Mouse (Mus musculus): ENCODE measurements around the gene Zmiz2. TPM values are rescaled to one million over a fixed set of nuclear protein-coding genes. Genes with fewer than 3 reads are reported as not detected.

Zmiz2 gene
- total RNA-seq, 1 experiment, result 19.6 TPM

DNA sequence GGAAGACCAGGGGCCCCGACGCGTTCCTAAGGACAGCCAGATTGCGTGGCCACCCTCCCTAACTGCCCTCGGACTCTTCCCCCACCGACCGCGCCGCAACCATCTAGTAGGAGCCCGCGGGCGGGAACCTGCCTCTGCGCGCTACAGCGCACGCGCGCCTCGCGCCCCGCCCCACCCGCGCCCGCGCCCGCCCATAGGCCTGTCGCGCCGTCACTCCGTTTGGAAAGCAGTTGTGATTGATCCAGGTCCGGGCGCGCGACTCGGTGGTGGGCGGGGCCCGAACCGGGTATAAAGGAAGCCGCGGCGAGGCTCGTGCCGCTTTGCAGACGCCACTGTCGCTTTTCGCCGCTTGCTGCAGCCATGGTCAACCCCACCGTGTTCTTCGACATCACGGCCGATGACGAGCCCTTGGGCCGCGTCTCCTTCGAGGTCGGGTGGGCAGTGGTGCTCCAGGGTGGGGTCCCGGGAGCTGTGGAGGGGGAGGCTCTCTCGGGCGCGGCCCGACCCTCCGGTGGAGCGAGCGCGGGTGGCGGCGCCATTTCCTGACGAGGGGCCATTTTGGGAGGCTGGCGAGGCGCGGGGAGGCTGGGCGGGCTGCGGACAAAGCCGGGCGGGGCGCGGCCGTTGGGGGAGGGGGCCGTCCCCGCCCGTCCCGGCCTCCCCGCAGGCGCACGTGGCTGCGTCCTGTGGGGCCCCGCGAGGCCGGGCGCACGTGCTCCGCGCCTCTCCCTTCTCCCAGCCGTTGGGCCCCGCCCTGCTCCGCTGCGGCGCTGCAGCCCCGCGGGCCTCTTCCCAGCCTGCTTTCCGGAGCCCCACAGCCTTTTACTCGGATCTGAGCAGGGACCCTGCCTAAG, 26.9 kb downstream of the Zmiz2 start:
- peak; percentile 87 for DNase-seq (ENCODE audit: low read depth, low spot score)
- Histone ChIP-seq H3K4me3 (ENCODE audit: insufficient read depth in 1 of 2, low read depth in 1 of 2, low read length in 2 of 2, poor library complexity in 1 of 2, severe bottlenecking in 1 of 2) (peak overlapping the region; percentile 86 to 96), H3K9ac (ENCODE audit: insufficient read depth, low read depth, low read length, poor library complexity, severe bottlenecking) (peak overlapping the region; percentile 97), H3K9me3 (ENCODE audit: control insufficient read depth, insufficient read depth, low read depth, low read length) (no peaks in the 10 kb centered on the region), H3K27ac (ENCODE audit: insufficient read depth, low read depth, low read length, poor library complexity, severe bottlenecking) (peak overlapping the region; percentile 97), H3K36me3 (ENCODE audit: control insufficient read depth, insufficient read depth, low read length, poor library complexity, severe bottlenecking) (peaks cover 24% of the 10 kb centered on the region), H3K4me1 (ENCODE audit: control insufficient read depth in 2 of 2, insufficient read depth in 2 of 2, low read length in 2 of 2, poor library complexity in 1 of 2) (peaks cover 0 to 12% of the 10 kb centered on the region in 2 experiments; a peak in 2 of 4 replicates)
- in situ Hi-C loops (cut with MboI; ENCODE audit: low sequenced_read_pairs in 2 of 2, unreplicated experiment in 2 of 2), result no loop called here
- TF ChIP-seq CHD2 (IDR thresholded peaks at IDR 0.05; ENCODE audit: low read depth, low read length) (peak; percentile 71), HCFC1 (IDR thresholded peaks at IDR 0.05; ENCODE audit: borderline replicate concordance, insufficient read depth, low read length) (no peak; the same call in 1 of the 2 replicates), MAFK (IDR thresholded peaks at IDR 0.05; ENCODE audit: insufficient read depth, low read depth, low read length) (no peak), ZNF384 (IDR thresholded peaks at IDR 0.05; ENCODE audit: low read depth, low read length) (no peak)

DNA sequence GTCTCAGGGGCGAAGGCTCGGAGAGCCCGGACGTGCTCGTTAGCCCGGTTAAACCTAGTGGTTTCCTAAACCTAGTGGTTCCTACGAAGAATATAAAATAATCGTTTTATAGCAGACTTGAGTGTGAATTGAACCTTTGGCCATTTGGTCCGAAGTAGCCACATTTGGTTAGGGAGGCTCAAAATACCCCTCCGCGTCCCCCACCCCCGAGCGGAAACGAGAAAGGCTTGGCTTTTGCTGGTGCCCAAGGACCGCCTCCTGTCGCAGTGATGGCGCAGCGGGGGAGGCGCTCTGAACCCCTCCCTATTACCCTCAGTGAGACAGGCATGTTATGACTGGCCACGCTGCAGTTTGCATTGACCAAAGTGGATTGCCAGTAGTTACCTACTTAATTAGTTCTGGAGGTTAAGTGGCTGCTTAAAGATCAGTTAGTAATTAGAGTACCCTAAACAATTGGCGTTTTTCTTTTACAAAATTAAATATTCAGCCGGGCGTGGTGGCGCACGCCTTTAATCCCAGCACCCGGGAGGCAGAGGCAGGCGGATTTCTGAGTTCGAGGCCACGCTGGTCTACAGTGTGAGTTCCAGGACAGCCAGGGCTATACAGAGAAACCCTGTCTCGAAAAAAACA, 27.6 kb downstream of the Zmiz2 start:
- Histone ChIP-seq H3K4me3 (ENCODE audit: insufficient read depth in 1 of 2, low read depth in 1 of 2, low read length in 2 of 2, poor library complexity in 1 of 2, severe bottlenecking in 1 of 2) (peak overlapping the region; percentile 86 to 96), H3K4me1 (ENCODE audit: control insufficient read depth in 2 of 2, insufficient read depth in 2 of 2, low read length in 2 of 2, poor library complexity in 1 of 2) (peaks cover 0 to 12% of the 10 kb centered on the region in 2 experiments; a peak in 2 of 4 replicates), H3K9ac (ENCODE audit: insufficient read depth, low read depth, low read length, poor library complexity, severe bottlenecking) (peak overlapping the region; percentile 97), H3K36me3 (ENCODE audit: control insufficient read depth, insufficient read depth, low read length, poor library complexity, severe bottlenecking) (peaks cover 27% of the 10 kb centered on the region), H3K27ac (ENCODE audit: insufficient read depth, low read depth, low read length, poor library complexity, severe bottlenecking) (peak overlapping the region; percentile 97), H3K9me3 (ENCODE audit: control insufficient read depth, insufficient read depth, low read depth, low read length) (no peaks in the 10 kb centered on the region)
- in situ Hi-C loops (cut with MboI; ENCODE audit: low sequenced_read_pairs in 2 of 2, unreplicated experiment in 2 of 2), result no loop called here
- no peak for DNase-seq (ENCODE audit: low read depth, low spot score)
- TF ChIP-seq MAFK (IDR thresholded peaks at IDR 0.05; ENCODE audit: insufficient read depth, low read depth, low read length) (no peak), ZC3H11A (IDR thresholded peaks at IDR 0.05; ENCODE audit: borderline replicate concordance, low read depth, low read length) (no peak), HCFC1 (IDR thresholded peaks at IDR 0.05; ENCODE audit: borderline replicate concordance, insufficient read depth, low read length) (no peak), ZNF384 (IDR thresholded peaks at IDR 0.05; ENCODE audit: low read depth, low read length) (no peak), CHD2 (IDR thresholded peaks at IDR 0.05; ENCODE audit: low read depth, low read length) (no peak)

- in situ Hi-C loops (cut with MboI; ENCODE audit: low sequenced_read_pairs in 2 of 2, unreplicated experiment in 2 of 2), result no loop called here
- TF ChIP-seq ZC3H11A (IDR thresholded peaks at IDR 0.05; ENCODE audit: borderline replicate concordance, low read depth, low read length) (no peak), CHD2 (IDR thresholded peaks at IDR 0.05; ENCODE audit: low read depth, low read length) (0 out of 2 replicates have a peak, but pooled peaks have one; percentile 16)
- Histone ChIP-seq H3K36me3 (ENCODE audit: control insufficient read depth, insufficient read depth, low read length, poor library complexity, severe bottlenecking) (peaks cover 27% of the 10 kb centered on the region), H3K27ac (ENCODE audit: insufficient read depth, low read depth, low read length, poor library complexity, severe bottlenecking) (no peak overlapping the region), H3K9me3 (ENCODE audit: control insufficient read depth, insufficient read depth, low read depth, low read length) (no peaks in the 10 kb centered on the region), H3K4me3 (ENCODE audit: insufficient read depth in 1 of 2, low read depth in 1 of 2, low read length in 2 of 2, poor library complexity in 1 of 2, severe bottlenecking in 1 of 2) (peak overlapping the region; percentile 86 to 96), H3K9ac (ENCODE audit: insufficient read depth, low read depth, low read length, poor library complexity, severe bottlenecking) (peak overlapping the region; percentile 97), H3K4me1 (ENCODE audit: control insufficient read depth in 2 of 2, insufficient read depth in 2 of 2, low read length in 2 of 2, poor library complexity in 1 of 2) (peaks cover 0 to 10% of the 10 kb centered on the region in 2 experiments; a peak in 2 of 4 replicates)
- DNase-seq (ENCODE audit: low read depth, low spot score), result no peak
These were observed 28.2 kb downstream of the Zmiz2 start for GRCm38 (mm10) chr11:6417069-6417468.

GRCm38 (mm10) chr11:6417490-6417889, 28.6 kb downstream of the Zmiz2 start:
- in situ Hi-C loops (cut with MboI; ENCODE audit: low sequenced_read_pairs in 2 of 2, unreplicated experiment in 2 of 2), result no loop called here
- TF ChIP-seq HCFC1 (IDR thresholded peaks at IDR 0.05; ENCODE audit: borderline replicate concordance, insufficient read depth, low read length), result no peak
- no peak for TF ChIP-seq CHD2 (IDR thresholded peaks at IDR 0.05; ENCODE audit: low read depth, low read length)
- TF ChIP-seq ZC3H11A (IDR thresholded peaks at IDR 0.05; ENCODE audit: borderline replicate concordance, low read depth, low read length), result no peak
- no peak for TF ChIP-seq MAFK (IDR thresholded peaks at IDR 0.05; ENCODE audit: insufficient read depth, low read depth, low read length)
- TF ChIP-seq ZNF384 (IDR thresholded peaks at IDR 0.05; ENCODE audit: low read depth, low read length), result no peak
- H3K9me3 ChIP-seq (ENCODE audit: control insufficient read depth, insufficient read depth, low read depth, low read length), result no peaks in the 10 kb centered on the region

More at GRCm38 (mm10) chr11:6417490-6417889, 28.6 kb downstream of the Zmiz2 start:
- Histone ChIP-seq H3K36me3 (ENCODE audit: control insufficient read depth, insufficient read depth, low read length, poor library complexity, severe bottlenecking) (peaks cover 27% of the 10 kb centered on the region), H3K9ac (ENCODE audit: insufficient read depth, low read depth, low read length, poor library complexity, severe bottlenecking) (no peak overlapping the region; the same call in 1 of the 2 replicates), H3K27ac (ENCODE audit: insufficient read depth, low read depth, low read length, poor library complexity, severe bottlenecking) (no peak overlapping the region), H3K4me1 (ENCODE audit: control insufficient read depth in 2 of 2, insufficient read depth in 2 of 2, low read length in 2 of 2, poor library complexity in 1 of 2) (peaks cover 0 to 8% of the 10 kb centered on the region in 2 experiments; a peak in 2 of 4 replicates), H3K4me3 (ENCODE audit: insufficient read depth in 1 of 2, low read depth in 1 of 2, low read length in 2 of 2, poor library complexity in 1 of 2, severe bottlenecking in 1 of 2) (peak overlapping the region; percentile 86 to 96)
- DNase-seq (ENCODE audit: low read depth, low spot score), result no peak
